Mouse (Mus musculus): ENCODE data around the gene Krt16.
A peak's percentile ranks its signal among the peaks of the same experiment; 100 is the strongest.

The Krt16 gene

DNA sequence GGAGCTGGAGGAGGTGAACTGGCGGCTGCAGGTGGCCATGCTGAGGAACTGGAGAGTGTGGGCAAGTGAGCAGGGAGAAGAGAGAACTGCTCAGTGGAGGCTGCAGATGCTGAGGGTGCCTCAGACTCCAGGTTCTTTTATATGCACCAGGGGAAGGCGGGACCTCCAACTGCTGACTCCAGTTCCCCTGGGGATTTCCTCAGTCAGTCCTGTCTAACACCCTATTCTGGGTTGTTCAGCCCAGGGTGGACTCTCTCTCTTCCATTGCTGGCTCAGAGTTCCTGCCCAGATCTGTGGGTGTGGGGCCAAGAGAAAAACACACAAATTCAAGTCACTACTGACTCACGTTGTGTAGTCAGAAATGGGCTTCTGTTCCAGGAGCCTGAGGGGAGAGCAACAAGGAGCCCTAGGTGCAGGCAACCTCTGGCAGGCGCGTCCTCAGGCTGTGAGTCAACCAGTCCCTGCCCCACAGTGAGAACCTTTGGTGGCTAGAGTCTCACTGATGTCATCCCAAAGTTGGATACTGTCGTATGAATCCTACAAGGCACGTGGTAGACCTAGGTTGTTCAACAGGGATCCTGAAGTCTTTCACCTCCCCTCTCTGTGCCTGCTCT lies at the start of gene Krt16:
Gene Krt16, minus strand, starts transcription at position 51 of the 614 bp plus-strand sequence.
- DNase-seq: no peak

DNA sequence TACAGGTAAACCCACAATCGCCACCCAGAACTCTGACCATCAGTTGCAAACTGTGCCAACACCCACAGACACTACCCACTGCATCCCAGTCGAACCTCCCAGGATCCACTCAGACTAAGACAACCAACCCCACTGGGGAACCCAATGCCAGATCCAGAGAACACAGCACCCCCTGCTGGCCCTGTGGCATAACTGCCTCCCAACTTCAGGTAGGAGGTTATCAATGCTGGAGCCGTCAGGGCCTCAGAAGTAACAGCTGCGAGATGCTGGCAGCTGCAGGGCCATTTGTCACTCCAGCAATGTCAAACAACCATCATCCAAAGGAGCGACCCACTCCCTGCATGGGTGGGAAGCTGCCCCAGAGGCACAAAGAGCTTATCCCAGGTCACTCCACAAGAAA lies 49.1 kb upstream of the Krt16 start:
- peak; percentile 47 to 65 for DNase-seq

DNA sequence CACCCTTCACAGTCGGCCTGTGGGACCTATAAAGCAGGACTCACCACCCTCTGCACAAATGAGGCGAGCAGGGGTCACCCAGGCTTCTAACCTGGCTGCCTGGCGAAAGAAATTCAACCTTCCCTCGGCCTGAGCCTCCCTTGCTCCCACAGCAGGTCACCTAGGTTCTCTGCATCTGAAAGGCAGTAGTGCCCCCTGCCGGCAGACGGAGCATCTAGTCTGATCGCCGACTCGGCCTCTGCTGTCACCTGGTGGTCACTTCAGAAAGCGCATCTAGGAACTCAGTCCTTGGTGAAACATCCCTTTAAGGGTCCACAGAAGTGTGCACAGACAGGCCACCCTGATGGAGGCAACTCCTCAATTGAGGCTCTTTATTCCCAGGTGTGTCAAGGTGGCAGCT lies 46.6 kb upstream of the Krt16 start:
- peak; percentile 92 to 95 for DNase-seq

DNA sequence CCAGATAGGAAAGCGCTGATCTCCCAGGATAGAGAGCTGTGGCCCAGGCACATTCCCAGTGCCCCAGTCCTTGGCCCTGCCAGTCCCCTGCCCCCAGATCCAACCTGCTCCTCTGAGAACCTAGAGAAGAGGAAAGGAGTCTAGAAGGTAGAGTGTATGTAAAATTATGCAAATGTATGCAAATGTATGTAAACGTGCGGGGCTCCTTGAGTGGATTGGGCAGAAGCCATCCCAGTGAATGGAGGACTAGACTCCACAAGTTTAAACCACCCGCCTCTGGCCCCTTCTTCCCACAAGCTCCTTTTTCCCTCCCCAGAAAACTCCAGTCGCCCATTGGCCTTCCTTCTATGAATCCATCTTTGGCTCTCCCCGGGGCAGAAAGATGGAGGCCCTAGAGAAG lies 44.2 kb upstream of the Krt16 start:
- DNase-seq: no peak

DNA sequence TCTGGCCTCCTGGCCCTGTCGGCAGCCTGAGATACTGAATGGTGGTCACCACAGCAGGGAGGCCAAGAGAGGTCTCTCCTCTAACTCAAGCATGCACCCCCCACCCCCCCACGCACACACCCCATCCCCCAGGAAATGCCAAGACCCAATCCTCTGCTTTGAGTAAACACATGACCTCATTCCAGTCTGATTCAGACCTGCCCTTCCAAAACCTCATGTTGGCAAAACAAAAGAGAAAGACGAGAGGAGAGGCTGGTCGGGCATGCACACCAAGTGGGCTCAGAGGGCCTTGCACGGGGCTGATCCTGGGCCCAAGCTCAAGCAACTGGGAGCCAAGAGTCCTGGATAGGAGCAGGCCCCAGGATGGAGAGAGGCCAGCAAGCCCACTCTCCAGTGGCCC lies 41.5 kb upstream of the Krt16 start:
- no peak for DNase-seq

DNA sequence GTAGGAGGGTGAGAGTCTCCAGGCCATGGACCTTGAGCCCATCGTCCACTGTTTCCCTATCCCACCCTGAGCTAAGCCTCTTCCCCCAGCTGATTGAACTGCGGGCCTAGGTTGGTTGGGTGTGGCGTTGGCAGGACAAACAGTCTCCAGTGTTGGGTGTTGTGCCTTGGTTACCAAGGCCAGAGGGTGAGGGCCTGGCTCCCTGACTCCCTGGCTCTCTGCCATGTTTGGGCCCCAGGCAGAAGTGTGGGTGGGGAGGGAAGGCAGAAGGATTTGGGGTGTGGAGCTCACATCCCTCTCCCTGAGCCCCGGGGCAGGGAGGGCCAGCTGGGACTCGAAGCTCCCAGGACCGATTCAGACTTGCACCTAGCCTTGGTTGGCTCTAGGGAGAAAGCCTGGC lies 40.2 kb upstream of the Krt16 start:
- DNase-seq: no peak

- DNase-seq: peak in 1 of 2 experiments; percentile 27
Measured at GRCm38 (mm10) chr11:100287024-100287423, 38.3 kb upstream of the Krt16 start.

- no peak for DNase-seq
Measured at GRCm38 (mm10) chr11:100284988-100285387, 36.3 kb upstream of the Krt16 start.

- peak; percentile 91 to 93 for DNase-seq
Measured at GRCm38 (mm10) chr11:100282549-100282948, 33.8 kb upstream of the Krt16 start.

DNA sequence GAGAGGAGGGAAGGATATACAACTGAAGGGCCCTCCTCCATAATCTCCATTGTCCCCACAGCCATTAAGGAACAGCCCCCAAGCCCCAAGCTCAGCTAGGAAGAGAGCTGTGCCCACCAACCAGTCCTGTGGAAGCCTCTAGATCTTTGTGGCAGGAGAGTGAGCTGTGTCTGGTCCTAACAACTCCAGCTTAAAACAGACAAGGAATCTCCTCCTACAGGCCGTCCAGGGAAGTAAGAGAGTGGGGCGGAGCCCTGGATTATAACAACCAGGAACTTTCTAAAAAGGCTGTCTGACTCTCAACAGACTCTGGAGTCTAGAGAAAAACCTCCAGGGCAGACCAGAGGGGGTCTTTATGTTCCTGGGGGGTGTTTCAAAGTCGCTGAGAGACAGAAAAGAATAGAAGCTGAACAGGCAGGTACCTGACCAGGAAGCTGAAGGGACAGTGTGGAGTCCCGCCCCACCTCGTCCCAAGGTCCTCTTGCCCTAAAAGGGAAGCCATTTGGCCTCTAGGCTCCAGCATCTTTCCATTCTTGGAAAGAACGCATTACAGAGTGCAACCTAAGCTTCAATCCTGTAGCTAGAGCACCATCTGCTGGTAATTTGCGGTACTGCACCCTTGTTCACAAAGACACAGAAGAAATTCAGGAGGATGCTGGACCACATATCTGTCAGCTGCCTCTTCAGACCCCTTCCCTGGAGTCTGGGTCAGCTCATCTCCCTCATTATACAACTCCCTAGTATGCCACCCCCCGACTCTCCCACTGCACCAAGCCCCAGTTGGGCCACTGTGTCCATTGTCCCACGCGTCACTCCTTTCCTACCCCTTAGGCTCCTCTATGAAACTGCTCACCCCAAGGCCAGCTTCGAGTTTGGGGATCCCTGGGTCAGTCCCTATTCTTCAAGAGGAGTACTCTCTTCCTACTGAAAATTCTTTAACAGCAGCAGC lies 33.2 kb upstream of the Krt16 start:
- peak; percentile 94 to 97 for DNase-seq

GRCm38 (mm10) chr11:100278759-100279158 lies 30.1 kb upstream of the Krt16 start:
- no peak for DNase-seq

DNA sequence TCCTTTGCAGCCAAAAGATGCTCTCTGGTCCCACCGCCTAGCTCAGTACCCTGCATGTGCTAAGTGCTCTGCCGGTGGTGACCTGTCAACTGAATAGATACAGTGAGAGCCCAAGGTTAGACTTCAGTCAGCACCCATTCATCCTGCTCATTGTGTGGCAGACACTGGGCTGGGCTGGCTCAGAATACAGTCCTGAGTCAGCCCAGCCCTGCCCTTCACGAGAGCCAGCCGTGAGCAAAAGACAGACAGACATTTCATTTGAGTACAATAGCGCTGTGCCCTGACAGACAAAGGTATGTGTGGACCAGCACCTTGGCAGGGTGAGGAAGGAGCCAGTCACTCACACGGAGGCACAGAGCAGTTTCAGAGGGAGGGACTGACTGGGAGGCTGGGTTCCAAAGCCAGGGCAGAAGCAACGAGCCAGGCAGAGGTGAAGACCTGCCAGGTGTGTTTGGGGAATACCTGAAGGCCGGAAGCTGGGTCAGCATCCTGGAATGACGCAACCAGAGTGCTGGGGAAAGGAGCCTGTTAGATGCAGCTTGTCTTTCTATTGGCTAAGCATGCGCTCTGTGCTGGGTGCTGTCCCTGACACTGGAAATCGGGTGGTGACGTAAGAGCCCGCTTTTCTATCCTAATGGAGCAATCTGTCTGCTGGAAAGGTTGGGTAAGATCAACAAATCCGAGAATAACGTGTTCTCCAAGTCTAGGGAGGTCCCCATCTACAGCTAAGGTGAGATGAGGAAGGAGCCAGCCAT lies 29.2 kb upstream of the Krt16 start:
- no peak for DNase-seq

- DNase-seq: no peak
Measured at GRCm38 (mm10) chr11:100275466-100275865, 26.8 kb upstream of the Krt16 start.

DNA sequence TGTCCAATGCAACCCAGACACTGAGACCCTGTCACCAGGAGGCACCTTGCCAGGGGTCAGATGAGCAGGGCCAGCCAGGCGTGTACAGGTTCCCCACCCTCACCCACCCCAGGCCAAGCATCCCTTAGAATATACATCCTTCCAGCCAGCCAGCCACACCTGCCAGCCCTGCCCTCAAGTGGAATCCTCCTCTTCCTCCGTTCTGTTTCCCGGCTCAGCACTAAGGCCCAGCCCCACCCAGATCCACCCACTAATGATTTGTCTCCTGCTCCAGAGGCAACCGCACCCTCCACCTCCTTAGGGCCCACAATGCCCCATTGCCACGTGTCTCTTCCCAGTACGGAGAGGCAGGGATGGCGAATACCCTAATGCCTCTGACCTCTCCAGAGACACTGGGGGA lies 26.0 kb upstream of the Krt16 start:
- DNase-seq: no peak

- DNase-seq: no peak
Measured at GRCm38 (mm10) chr11:100271878-100272277, 23.2 kb upstream of the Krt16 start.

DNA sequence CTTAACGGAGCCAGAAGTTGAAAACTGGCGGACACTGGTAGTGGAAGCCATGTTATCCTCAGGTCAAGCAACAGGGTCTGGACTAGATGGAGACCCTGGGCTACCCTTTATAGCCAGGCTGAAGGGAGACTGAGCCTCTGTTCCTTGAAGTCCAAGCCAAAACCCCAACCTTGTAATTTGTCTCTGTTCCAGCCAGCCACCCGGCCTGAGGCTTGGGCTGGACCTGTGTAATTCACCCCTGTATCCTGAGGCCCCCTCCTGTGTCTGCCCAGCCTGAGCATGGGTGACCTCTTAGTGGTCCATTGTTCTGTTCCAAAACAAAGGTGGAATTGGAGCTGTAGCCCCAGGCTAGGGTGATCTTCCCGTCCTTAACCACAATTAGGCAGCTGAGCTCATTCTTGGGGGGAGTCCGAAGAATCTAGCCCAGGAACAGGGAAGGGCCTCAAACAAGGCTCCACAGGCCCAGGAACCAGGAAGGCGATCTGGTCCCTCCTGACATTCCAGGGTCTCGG lies 21.2 kb upstream of the Krt16 start, which contains the start of gene Krt42:
Gene Krt42, minus strand, starts transcription at position 51 of the 512 bp plus-strand sequence.
- DNase-seq: no peak

DNA sequence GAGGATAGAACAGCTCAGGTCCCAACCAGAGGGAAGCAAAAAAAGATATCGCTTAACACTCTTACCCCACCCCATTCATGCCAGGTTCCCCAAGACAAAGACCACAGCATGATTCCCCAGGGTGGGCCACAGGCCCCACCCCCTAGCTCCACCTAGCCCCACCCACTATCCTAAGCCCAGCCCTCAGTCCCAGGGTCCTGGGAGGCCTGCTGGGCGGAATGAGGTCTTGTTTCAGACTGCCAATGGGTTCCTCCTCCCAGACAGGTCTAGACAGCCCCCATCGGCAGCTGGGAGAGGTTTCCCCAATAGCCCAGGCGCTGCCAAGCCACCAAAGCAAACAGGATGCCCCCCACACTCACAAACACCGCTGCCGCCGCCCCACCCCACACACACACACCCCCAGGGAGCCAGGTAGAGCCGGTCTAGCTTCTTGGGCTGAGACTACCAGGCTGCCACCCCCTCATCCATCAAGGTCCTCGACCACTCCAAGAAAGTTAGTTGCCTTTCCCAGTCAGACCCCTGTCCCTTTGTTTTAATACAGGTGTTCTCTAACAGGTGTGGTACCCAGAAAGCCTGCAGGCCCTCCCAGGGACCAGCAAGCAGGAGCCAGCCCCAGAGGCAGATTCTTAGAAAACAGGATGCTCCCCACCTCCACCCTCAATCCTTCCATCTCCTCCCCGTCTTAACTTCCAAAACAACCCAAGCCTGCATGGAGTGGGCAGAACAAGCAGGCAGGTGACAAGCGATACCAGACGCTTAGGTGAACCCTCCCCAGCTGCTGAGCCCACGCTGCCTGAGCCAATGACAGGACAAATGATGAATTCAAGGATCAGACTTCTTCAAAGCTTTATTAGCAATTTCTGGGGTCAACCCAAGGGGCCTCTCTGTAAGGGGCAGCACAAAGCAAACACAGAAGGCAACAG lies 13.6 kb upstream of the Krt16 start:
- DNase-seq: no peak

DNA sequence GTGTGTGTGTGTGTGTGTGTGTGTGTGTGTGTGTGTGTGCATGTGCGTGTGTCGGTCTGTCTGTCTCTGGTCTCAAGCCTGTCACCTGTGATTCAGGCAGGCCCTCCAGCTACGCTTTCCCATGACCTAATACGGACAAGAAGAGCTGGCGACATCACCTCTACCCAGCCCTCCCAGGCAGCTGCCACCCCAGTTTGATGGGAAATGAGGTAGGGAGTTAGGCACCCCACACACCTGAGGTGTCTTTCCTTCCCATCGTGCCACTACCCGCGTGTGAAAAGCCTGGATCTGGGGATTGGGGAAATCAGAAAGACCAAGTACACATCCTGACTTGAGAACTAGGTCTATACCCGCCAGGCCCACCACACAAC lies 12.5 kb upstream of the Krt16 start:
- no peak for DNase-seq

DNA sequence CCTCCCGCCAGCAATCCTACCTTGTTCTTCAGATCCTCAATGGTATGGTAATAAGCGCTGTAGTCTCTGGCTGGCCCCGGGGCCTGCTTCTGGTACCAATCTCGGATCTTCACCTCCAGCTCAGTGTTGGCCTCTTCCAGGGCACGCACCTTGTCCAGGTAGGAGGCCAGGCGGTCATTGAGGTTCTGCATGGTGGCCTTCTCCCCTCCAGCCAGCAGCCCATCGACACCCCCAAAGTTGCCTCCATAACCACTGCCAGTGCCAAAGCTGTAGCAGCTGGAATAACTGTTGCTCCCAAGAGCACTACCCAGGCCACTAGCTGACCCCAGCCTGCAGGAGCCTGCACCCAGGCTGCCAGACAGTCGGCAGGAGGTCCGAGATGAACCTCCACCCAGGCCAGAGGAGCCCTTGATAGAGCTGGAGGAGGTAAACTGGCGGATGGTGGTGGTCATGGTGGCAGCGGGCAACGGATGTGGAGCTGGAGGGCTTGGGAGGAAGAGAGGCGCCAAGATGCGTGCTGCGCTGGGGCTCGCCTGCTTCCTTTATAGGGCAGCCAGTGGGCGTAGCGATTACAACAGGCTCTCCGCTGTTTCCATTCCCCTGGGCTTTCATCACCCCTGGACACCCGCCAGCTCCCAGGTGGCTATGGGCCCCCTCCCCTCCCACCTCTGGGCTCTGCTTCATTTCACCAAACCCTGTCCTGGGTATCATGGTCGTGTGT lies 12.0 kb upstream of the Krt16 start, which contains the start of gene Krt17:
Gene Krt17, minus strand, starts transcription at position 516 of the 721 bp plus-strand sequence.
- no peak for DNase-seq

GRCm38 (mm10) chr11:100259079-100259478 lies 10.4 kb upstream of the Krt16 start:
- DNase-seq: no peak

DNA sequence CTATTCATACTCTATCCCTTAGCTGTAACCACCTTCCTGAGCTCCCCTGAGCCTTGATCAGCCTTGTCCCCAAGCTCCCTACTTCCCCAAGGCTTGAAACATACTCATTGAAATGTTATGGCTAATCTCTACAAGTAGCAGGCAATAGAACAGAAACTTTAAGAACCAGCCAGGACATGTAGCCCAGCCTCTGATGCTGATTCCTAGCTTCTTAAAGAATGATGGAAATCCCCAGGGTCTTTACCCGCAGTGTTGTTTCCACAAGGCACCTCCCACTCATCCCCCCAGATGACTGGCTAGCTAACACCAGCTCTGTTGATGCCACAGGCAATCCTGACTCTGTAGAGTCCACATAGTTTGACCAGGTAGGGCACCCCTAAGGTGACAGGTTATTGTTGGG lies 9.3 kb upstream of the Krt16 start:
- no peak for DNase-seq
